Mouse (Mus musculus) cerebellum, adult 9-10 months (tissue): ENCODE results near the gene Rbm4b.
"Not testable (repeated sequence)": the region's sequence is repeated elsewhere in the genome, so short reads cannot be mapped to it uniquely, and the experiment has no call there.

Experiments used
- DNase-seq: peaks from one replicate; pipeline ENCODE4 v3.0.0; 2022

Gene Rbm4b

GRCm38 (mm10) chr19:4811063-4811908, 55.0 kb downstream of the Rbm4b start, which contains the start of the genes Gm21992 and Rbm14:
Gene Gm21992 (minus strand): TSS chr19:4811612.
Gene Rbm14 (minus strand): TSS chr19:4811634.
- peak; percentile 99 for DNase-seq

DNA sequence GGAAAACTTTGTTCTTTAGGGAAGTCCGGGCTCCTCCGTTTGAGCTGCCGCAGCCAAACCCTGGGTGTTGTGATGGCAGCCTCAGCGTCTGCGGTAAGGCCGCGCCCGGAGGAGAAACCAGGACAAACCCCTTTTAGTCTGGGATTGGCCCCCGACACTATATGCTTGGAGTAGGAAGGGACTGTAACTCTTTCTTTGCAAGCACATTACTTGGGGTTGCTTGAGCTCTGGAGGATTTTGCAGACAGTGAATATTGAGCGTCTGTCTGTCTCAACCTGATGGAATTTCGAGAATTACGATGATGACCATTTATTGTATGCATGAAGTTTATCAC, 55.6 kb downstream of the Rbm4b start:
- DNase-seq, result no peak

GRCm38 (mm10) chr19:4812334-4812949, 56.1 kb downstream of the Rbm4b start:
- not testable (repeated sequence) for DNase-seq

GRCm38 (mm10) chr19:4813015-4813414, 56.7 kb downstream of the Rbm4b start:
- peak; percentile 61 for DNase-seq
